ENCODE assay signal across 9 mouse cellular contexts in the genomic region with DNA sequence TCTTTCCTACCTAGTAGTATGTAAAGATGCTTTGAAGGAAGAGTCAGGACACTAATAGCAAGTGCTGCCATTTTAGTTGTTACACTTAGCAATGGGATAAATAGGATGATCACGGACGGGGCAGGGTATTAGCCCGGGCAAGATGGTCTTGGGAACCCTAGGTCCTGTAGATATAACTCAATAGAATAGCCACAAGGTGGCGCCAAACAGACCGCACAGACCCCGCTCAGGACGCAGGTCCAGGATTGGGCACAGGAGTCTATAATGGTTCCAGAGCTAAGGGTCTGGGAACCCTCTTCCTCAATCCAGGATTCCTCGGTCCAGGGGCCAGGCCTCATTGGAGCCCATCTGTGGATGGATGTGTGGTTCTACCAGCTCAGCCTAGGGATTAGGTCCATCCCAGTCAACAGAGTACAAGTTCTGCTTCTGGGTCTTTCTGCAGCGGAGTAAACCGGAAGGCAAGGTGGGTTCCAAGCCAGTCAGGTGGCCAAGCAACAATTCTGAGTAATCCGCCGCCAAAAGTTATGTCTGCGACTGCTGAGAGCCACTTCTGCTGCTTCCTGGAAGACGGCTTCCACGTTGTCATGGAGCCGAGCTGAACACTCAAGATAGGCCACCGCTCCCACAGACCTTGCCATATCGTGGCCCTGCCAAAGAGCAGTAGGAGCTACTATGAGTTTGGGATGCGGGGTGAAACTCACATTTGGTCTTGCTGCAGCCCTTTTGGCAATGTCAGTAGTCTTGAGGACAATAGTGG. TPM values are rescaled to one million over a fixed set of nuclear protein-coding genes. Genes with fewer than 3 reads are reported as not detected.
DNase-seq lines count a peak whose midpoint lies in the region; ATAC-seq and TF ChIP-seq lines count a peak whose summit lies in the region.
"Had no signal": no experiment of that assay in that cellular context is flagged by ENCODE, and none has a peak within 500 bp of the region (broad histone marks: within the 10 kb centered on the region; RNA-seq: fewer than 3 reads in every experiment).

No protein-coding gene starts in this region.

- no peak overlapping the region for H3K4me2 ChIP-seq in heart, postnatal 0 days (ENCODE audit: low read depth, low read length)
- H3K4me2 ChIP-seq in heart, embryonic 12.5 days: no peak overlapping the region
- H3K4me2 ChIP-seq: embryonic facial prominence, embryonic 13.5 days had no signal

- peak; percentile 39; the same call in 1 of the 2 replicates for ATAC-seq in heart, postnatal 0 days (ENCODE audit: insufficient read depth, low read depth)
- no peak for ATAC-seq in heart, embryonic 12.5 days (ENCODE audit: insufficient number of reproducible peaks, low FRiP score)

- H3K36me3 ChIP-seq in heart, postnatal 0 days (replicated peaks; ENCODE audit: control insufficient read depth, insufficient read depth, low read length): peaks cover 15% of the 10 kb centered on the region; the same call in 1 of the 2 replicates
- H3K36me3 ChIP-seq in heart, embryonic 12.5 days: peaks cover 65% of the 10 kb centered on the region

- H3K9ac ChIP-seq in heart, postnatal 0 days (replicated peaks; ENCODE audit: low read depth, low read length): no peak overlapping the region
- H3K9ac ChIP-seq in heart, embryonic 12.5 days: no peak overlapping the region
- H3K9ac ChIP-seq: embryonic facial prominence, embryonic 13.5 days had no signal

- no peaks in the 10 kb centered on the region for H3K27me3 ChIP-seq in heart, postnatal 0 days (ENCODE audit: control insufficient read depth, insufficient read depth, low read length)
- no peaks in the 10 kb centered on the region for H3K27me3 ChIP-seq in heart, embryonic 12.5 days (replicated peaks)
- H3K27me3 ChIP-seq: embryonic facial prominence, embryonic 13.5 days had no signal

- peak; percentile 45 for DNase-seq in heart, postnatal 0 days (ENCODE audit: low spot score)
- peak; percentile 35 for DNase-seq in urinary bladder, postnatal 25 days (ENCODE audit: low spot score)
- DNase-seq in urinary bladder, postnatal 10 days (ENCODE audit: low spot score): no peak
- DNase-seq in embryo, embryonic 9.5 days (ENCODE audit: extremely low spot score): peak; percentile 35
- peak; percentile 36 for DNase-seq in lung, postnatal 25 days (ENCODE audit: low spot score)
- DNase-seq in layer of hippocampus, adult 9-10 months (ENCODE audit: low spot score): no peak
- DNase-seq in frontal cortex, postnatal 14 days (ENCODE audit: low spot score in 2 of 2): no peak

- no peaks in the 10 kb centered on the region for H3K9me3 ChIP-seq in heart, postnatal 0 days (replicated peaks; ENCODE audit: control insufficient read depth, low read length)
- no peaks in the 10 kb centered on the region for H3K9me3 ChIP-seq in heart, embryonic 12.5 days (replicated peaks)
- H3K9me3 ChIP-seq: embryonic facial prominence, embryonic 13.5 days had no signal

- no peak for TF ChIP-seq EP300 in heart, postnatal 0 days (IDR thresholded peaks at IDR 0.05; ENCODE audit: low read depth)

- H3K4me3 ChIP-seq in heart, postnatal 0 days (ENCODE audit: low read depth, low read length): no peak overlapping the region
- no peak overlapping the region for H3K4me3 ChIP-seq in heart, embryonic 12.5 days
- H3K4me3 ChIP-seq: embryonic facial prominence, embryonic 13.5 days had no signal

- no peak overlapping the region for H3K27ac ChIP-seq in heart, postnatal 0 days (ENCODE audit: low read depth)
- H3K27ac ChIP-seq in heart, embryonic 12.5 days (ENCODE audit: poor library complexity, severe bottlenecking): no peak overlapping the region
- H3K27ac ChIP-seq: embryonic facial prominence, embryonic 13.5 days had no signal

- WGBS in heart, postnatal 0 days: 69% methylated on average over 19 of the region's 19 CpGs
- 66% methylated on average over 19 of the region's 19 CpGs for WGBS in heart, embryonic 12.5 days

- TF ChIP-seq CTCF in heart, postnatal 0 days (IDR thresholded peaks at IDR 0.05; ENCODE audit: low read depth): peak; percentile 55

- no peaks in the 10 kb centered on the region for H3K4me1 ChIP-seq in heart, postnatal 0 days (ENCODE audit: control insufficient read depth, insufficient read depth)
- H3K4me1 ChIP-seq in heart, embryonic 12.5 days (replicated peaks): no peaks in the 10 kb centered on the region
- H3K4me1 ChIP-seq: embryonic facial prominence, embryonic 13.5 days had no signal

RNA-seq across cellular contexts. Expression of a gene that starts 13.4 kb away (rescaled TPM):
- 24.3 and 35.0 TPM in 2 replicates for total RNA-seq in heart, postnatal 0 days (2014; rRNA removed; ENCODE audit: low replicate concordance)
- 16.0 and 18.4 TPM in 2 replicates for polyA plus RNA-seq in heart, postnatal 0 days (2015; fragmentation: Nextera tagmentation; extraction: Ambion mirVana)
- 23.8 and 25.6 TPM in 2 replicates for polyA plus RNA-seq in heart, embryonic 12.5 days (2016; fragmentation: Nextera tagmentation; extraction: Ambion mirVana)

RNA-seq across cellular contexts. Expression of a gene that starts 27.7 kb away (rescaled TPM):
- total RNA-seq in heart, postnatal 0 days (2014; rRNA removed; ENCODE audit: low replicate concordance): 55.0 and 65.3 TPM in 2 replicates
- 15.4 and 15.7 TPM in 2 replicates for polyA plus RNA-seq in heart, postnatal 0 days (2015; fragmentation: Nextera tagmentation; extraction: Ambion mirVana)
- 50.9 and 57.7 TPM in 2 replicates for polyA plus RNA-seq in heart, embryonic 12.5 days (2016; fragmentation: Nextera tagmentation; extraction: Ambion mirVana)

RNA-seq across cellular contexts. Expression of a gene that starts 51.5 kb away (rescaled TPM):
- total RNA-seq in heart, postnatal 0 days (2014; rRNA removed; ENCODE audit: low replicate concordance): 2.8 TPM in 2 replicates
- 0.26 and 0.46 TPM in 2 replicates for polyA plus RNA-seq in heart, postnatal 0 days (2015; fragmentation: Nextera tagmentation; extraction: Ambion mirVana)
- polyA plus RNA-seq in heart, embryonic 12.5 days (2016; fragmentation: Nextera tagmentation; extraction: Ambion mirVana): 1.3 TPM in 2 replicates

Comparison
In these comparisons a context has a peak if more than half of its experiments do, and no peak if none do; other contexts are left out.
1. DNase-seq: peak in heart, postnatal 0 days (single experiment), urinary bladder, postnatal 25 days (single experiment), embryo, embryonic 9.5 days (single experiment) and lung, postnatal 25 days (single experiment); none in urinary bladder, postnatal 10 days (single experiment), layer of hippocampus, adult 9-10 months (single experiment) and frontal cortex, postnatal 14 days (0 of 2).